Mouse (Mus musculus): ENCODE results near the gene Trmo. TPM values are rescaled to one million over a fixed set of nuclear protein-coding genes. Genes with fewer than 3 reads are reported as not detected.

The Trmo gene
- polyA plus RNA-seq, 1 experiment from 2014 or later: 11.5 TPM

- Histone ChIP-seq H3K4me3 (peak overlapping the region; percentile 70), H3K4me1 (peaks cover 67% of the 10 kb centered on the region), H3K4me2 (peak overlapping the region; percentile 87), H3K9me3 (replicated peaks) (no peaks in the 10 kb centered on the region), H3K36me3 (peaks cover 35% of the 10 kb centered on the region), H3K9ac (peak overlapping the region; percentile 88), H3K27me3 (replicated peaks) (no peaks in the 10 kb centered on the region), H3K27ac (peak overlapping the region; percentile 99)
- peak; percentile 84 for ATAC-seq
- 14% methylated on average over 6 of the region's 6 CpGs for WGBS (ENCODE audit: insufficient replicate concordance)
Measured at GRCm38 (mm10) chr4:46404042-46404795, 15.0 kb upstream of the Trmo start.

- Histone ChIP-seq H3K36me3 (peaks cover 89% of the 10 kb centered on the region), H3K4me2 (peak overlapping the region; percentile 87), H3K4me3 (peak overlapping the region; percentile 70), H3K4me1 (peaks cover 65% of the 10 kb centered on the region), H3K27me3 (replicated peaks) (no peaks in the 10 kb centered on the region), H3K9ac (peak overlapping the region; percentile 88), H3K27ac (peak overlapping the region; percentile 99), H3K9me3 (replicated peaks) (no peaks in the 10 kb centered on the region)
- ATAC-seq: no peak
- 59% methylated on average over 4 of the region's 4 CpGs for WGBS (ENCODE audit: insufficient replicate concordance)
Measured at GRCm38 (mm10) chr4:46398839-46399238, 9.6 kb upstream of the Trmo start.

GRCm38 (mm10) chr4:46395736-46396135 lies 6.5 kb upstream of the Trmo start:
- Histone ChIP-seq H3K4me3 (peak overlapping the region; percentile 70), H3K9ac (peak overlapping the region; percentile 88), H3K27me3 (replicated peaks) (no peaks in the 10 kb centered on the region), H3K9me3 (replicated peaks) (no peaks in the 10 kb centered on the region), H3K36me3 (peaks cover 96% of the 10 kb centered on the region), H3K27ac (peak overlapping the region; percentile 99), H3K4me2 (peak overlapping the region; percentile 87), H3K4me1 (peaks cover 95% of the 10 kb centered on the region)
- 24% methylated on average over 5 of the region's 5 CpGs for WGBS (ENCODE audit: insufficient replicate concordance)
- peak; percentile 85 for ATAC-seq

- Histone ChIP-seq H3K4me1 (peaks cover 90% of the 10 kb centered on the region), H3K9me3 (replicated peaks) (no peaks in the 10 kb centered on the region), H3K4me3 (peak overlapping the region; percentile 21; the same call in 1 of the 2 replicates), H3K36me3 (peaks cover 83% of the 10 kb centered on the region), H3K27me3 (replicated peaks) (no peaks in the 10 kb centered on the region), H3K27ac (peak overlapping the region; percentile 99), H3K9ac (peak overlapping the region; percentile 47), H3K4me2 (peak overlapping the region; percentile 87)
- ATAC-seq: no peak
- 81% methylated on average over 2 of the region's 2 CpGs for WGBS (ENCODE audit: insufficient replicate concordance)
Measured at GRCm38 (mm10) chr4:46394388-46394787, 5.2 kb upstream of the Trmo start.

GRCm38 (mm10) chr4:46390390-46390970 lies 1.2 kb upstream of the Trmo start:
- peak overlapping the region; percentile 73 for H3K9ac ChIP-seq
- peak overlapping the region; percentile 63 for H3K4me3 ChIP-seq
- peak; percentile 60 for ATAC-seq
- peaks cover 63% of the 10 kb centered on the region for H3K4me1 ChIP-seq
- peaks cover 67% of the 10 kb centered on the region for H3K36me3 ChIP-seq
- H3K27ac ChIP-seq: peak overlapping the region; percentile 94
- peak overlapping the region; percentile 76 for H3K4me2 ChIP-seq
- no peaks in the 10 kb centered on the region for H3K9me3 ChIP-seq (replicated peaks)
- WGBS (ENCODE audit: insufficient replicate concordance): 13% methylated on average over 9 of the region's 9 CpGs
- no peaks in the 10 kb centered on the region for H3K27me3 ChIP-seq (replicated peaks)

GRCm38 (mm10) chr4:46389612-46390341 lies 540 bp upstream of the Trmo start:
- peak overlapping the region; percentile 73 for H3K9ac ChIP-seq
- peak overlapping the region; percentile 76 for H3K4me2 ChIP-seq
- H3K4me1 ChIP-seq: peaks cover 57% of the 10 kb centered on the region
- WGBS (ENCODE audit: insufficient replicate concordance): under 1% methylated on average over 24 of the region's 24 CpGs
- peak overlapping the region; percentile 94 for H3K27ac ChIP-seq
- no peak for ATAC-seq
- peak overlapping the region; percentile 63 for H3K4me3 ChIP-seq
- no peaks in the 10 kb centered on the region for H3K27me3 ChIP-seq (replicated peaks)
- no peaks in the 10 kb centered on the region for H3K9me3 ChIP-seq (replicated peaks)
- peaks cover 67% of the 10 kb centered on the region for H3K36me3 ChIP-seq

GRCm38 (mm10) chr4:46388556-46388955 lies 681 bp downstream of the Trmo start:
- H3K4me2 ChIP-seq: peak overlapping the region; percentile 76
- peak overlapping the region; percentile 94 for H3K27ac ChIP-seq
- peak overlapping the region; percentile 63 for H3K4me3 ChIP-seq
- peaks cover 48% of the 10 kb centered on the region for H3K4me1 ChIP-seq
- peaks cover 67% of the 10 kb centered on the region for H3K36me3 ChIP-seq
- H3K9me3 ChIP-seq (replicated peaks): no peaks in the 10 kb centered on the region
- WGBS (ENCODE audit: insufficient replicate concordance): 12% methylated on average over 5 of the region's 5 CpGs
- no peaks in the 10 kb centered on the region for H3K27me3 ChIP-seq (replicated peaks)
- H3K9ac ChIP-seq: peak overlapping the region; percentile 73
- ATAC-seq: no peak

- Histone ChIP-seq H3K4me3 (peak overlapping the region; percentile 38), H3K9me3 (replicated peaks) (no peaks in the 10 kb centered on the region), H3K27me3 (replicated peaks) (peaks cover 28% of the 10 kb centered on the region), H3K4me2 (peak overlapping the region; percentile 62), H3K36me3 (peaks cover 52% of the 10 kb centered on the region), H3K4me1 (peaks cover 12% of the 10 kb centered on the region), H3K9ac (peak overlapping the region; percentile 47; the same call in 1 of the 2 replicates), H3K27ac (peak overlapping the region; percentile 12; the same call in 1 of the 2 replicates)
- peak; percentile 74 for ATAC-seq
- WGBS (ENCODE audit: insufficient replicate concordance): 17% methylated on average over 22 of the region's 22 CpGs
Measured at GRCm38 (mm10) chr4:46374869-46375368, 14.3 kb downstream of the Trmo start.

- Histone ChIP-seq H3K4me2 (peak overlapping the region; percentile 62), H3K9ac (peak overlapping the region; percentile 47; the same call in 1 of the 2 replicates), H3K27ac (peak overlapping the region; percentile 12; the same call in 1 of the 2 replicates), H3K9me3 (replicated peaks) (no peaks in the 10 kb centered on the region), H3K4me3 (peak overlapping the region; percentile 38), H3K4me1 (peaks cover 12% of the 10 kb centered on the region), H3K27me3 (replicated peaks) (peaks cover 33% of the 10 kb centered on the region), H3K36me3 (peaks cover 47% of the 10 kb centered on the region)
- peak; percentile 25; the same call in 1 of the 2 replicates for ATAC-seq
- WGBS (ENCODE audit: insufficient replicate concordance): 56% methylated on average over 6 of the region's 6 CpGs
Measured at GRCm38 (mm10) chr4:46374455-46374854, 14.8 kb downstream of the Trmo start.

GRCm38 (mm10) chr4:46371030-46371429 lies 18.2 kb downstream of the Trmo start:
- WGBS (ENCODE audit: insufficient replicate concordance): 7% methylated on average over 18 of the region's 19 CpGs
- H3K9me3 ChIP-seq (replicated peaks): no peaks in the 10 kb centered on the region; the same call in 1 of the 2 replicates
- peaks cover 13% of the 10 kb centered on the region for H3K36me3 ChIP-seq
- H3K27me3 ChIP-seq (replicated peaks): peaks cover 64% of the 10 kb centered on the region
- peaks cover 12% of the 10 kb centered on the region for H3K4me1 ChIP-seq
- H3K9ac ChIP-seq: peak overlapping the region; percentile 22; the same call in 1 of the 2 replicates
- no peak overlapping the region for H3K27ac ChIP-seq
- 0 out of 2 replicates have a peak, but pooled peaks have one; percentile 19 for ATAC-seq
- H3K4me3 ChIP-seq: peak overlapping the region; percentile 20; the same call in 1 of the 2 replicates
- peak overlapping the region; percentile 46 for H3K4me2 ChIP-seq

- peaks cover 7% of the 10 kb centered on the region for H3K36me3 ChIP-seq
- H3K9ac ChIP-seq: no peak overlapping the region
- H3K27me3 ChIP-seq (replicated peaks): peaks cover 70% of the 10 kb centered on the region
- ATAC-seq: no peak
- 30% methylated on average over 6 of the region's 6 CpGs for WGBS (ENCODE audit: insufficient replicate concordance)
- H3K4me1 ChIP-seq: peaks cover 10% of the 10 kb centered on the region
- H3K4me3 ChIP-seq: no peak overlapping the region
- H3K4me2 ChIP-seq: no peak overlapping the region
- no peak overlapping the region for H3K27ac ChIP-seq
- H3K9me3 ChIP-seq (replicated peaks): no peaks in the 10 kb centered on the region; the same call in 1 of the 2 replicates
Measured at GRCm38 (mm10) chr4:46370406-46370805, 18.8 kb downstream of the Trmo start.
